Mouse (Mus musculus): ENCODE measurements around the gene Nol6.

The Nol6 gene

DNA sequence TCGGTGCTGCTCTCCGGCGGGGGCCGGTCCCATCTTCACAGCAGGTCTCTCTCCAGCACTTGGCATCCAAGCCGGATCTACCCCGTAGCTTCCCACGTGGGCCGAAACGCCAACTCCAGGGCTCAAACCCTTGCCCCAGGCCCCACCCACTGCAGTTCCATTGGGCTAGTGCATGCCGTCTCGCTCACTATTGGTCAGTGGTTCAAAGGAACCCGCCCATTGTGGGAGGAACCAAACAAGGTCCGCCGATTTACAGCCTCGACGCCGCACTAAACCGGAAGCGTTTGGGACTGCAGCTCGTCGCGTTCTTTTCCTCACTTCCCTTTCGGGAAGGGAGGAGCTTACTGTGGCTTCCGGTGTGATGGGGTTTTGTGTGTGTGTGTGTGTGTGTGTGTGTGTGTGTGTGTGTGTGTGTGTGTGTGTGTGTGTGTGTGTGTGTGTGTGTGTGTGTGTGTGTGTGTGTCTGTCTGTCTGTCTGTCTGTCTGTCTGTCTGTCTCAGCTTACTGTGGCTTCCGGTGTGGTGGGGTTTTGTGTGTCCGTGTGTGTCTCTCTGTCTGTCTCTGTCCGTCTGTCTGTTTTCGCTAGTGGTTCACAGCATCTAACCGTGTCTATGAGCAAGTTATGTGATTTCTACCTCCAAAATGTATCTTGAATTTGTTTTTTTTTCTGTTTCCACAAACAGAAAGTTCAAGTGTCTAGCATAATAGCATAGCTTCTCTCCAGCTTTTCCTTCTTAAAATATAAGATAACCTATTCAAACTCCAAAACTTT is at the start of gene Nol6:
Nol6 (minus strand) TSS at position 276 of the 772 bp plus-strand sequence.
- DNase-seq (ENCODE audit: low spot score in 2 of 2): peak; percentile 95 to 97

DNA sequence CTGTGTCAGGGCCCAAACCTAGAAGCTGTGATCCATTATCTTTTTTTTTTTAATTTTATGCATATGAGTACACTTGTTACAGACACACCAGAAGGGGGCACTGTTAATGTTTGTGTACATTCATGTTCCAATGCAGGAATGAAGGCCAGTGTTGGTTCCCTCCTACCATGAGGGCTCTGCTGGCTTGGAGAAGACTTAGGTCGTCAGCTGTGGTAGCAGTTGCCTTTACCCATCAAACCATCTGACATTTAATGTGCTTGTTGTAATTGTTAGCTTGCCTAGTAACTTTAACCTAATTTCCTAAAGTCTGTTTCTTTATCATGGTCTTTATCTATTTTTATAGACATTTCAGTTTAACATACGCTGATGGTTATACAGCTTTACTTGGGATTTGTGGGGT is 46.7 kb upstream of the Nol6 start:
- DNase-seq (ENCODE audit: low spot score in 2 of 2): no peak

DNA sequence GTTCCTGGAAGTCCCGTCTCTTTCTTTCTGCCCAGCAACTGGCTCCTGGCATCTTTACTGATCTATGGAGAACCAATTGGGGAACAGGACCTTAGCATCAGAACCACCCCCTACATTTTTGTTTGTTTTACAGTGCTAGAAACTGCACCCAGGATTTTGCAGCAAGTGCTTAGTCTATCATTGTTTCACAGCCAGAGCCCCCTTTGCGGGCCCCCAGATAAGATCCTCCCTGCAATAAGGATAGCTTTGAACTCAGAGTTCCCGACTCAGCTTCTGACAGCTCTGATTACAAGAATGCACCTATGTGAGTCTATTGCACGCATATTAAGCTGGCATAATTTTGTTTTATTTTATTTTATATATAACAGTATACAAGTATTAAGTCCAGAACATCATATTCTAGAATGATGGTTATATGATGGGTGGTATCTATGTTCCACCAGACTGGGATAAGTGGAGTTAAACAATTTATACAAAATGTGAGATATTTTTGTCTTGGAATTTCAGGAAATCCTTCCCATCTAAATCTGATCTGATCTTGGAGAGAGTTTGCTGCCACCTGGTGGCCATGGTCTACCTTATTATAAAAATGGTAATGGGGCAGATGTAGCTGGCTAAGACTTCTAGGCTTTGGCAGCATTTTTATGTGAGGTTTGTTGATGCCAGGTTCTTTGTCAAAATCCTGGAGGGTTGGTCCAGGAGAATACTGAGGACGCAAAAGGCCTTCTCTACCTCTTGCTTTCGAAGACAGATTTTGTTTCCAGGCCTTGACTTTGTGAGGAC is 41.6 kb upstream of the Nol6 start:
- peak; percentile 7 to 67 for DNase-seq (ENCODE audit: low spot score in 2 of 2)

DNA sequence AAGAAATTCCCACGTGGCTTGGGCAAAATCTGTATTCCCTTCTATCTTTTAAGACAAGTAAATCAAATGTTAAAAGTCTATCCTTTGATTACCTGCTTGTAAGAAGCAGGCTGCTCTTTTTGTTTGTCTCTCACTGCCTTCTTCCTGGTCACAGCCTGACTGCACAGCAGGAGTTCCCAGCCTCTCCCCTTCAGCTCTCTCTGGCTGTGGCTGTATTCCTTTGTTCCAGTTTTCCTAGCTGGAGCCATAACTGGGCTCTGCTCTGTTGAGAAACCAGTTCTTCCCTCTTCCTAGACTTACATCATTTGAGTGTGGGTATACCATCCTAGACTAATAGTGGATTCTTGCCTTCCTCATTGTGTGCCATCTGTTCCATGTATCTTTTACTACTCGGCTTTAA is 40.7 kb upstream of the Nol6 start:
- DNase-seq (ENCODE audit: low spot score in 2 of 2): no peak

GRCm38 (mm10) chr4:41161232-41161631 is 37.0 kb upstream of the Nol6 start:
- no peak for DNase-seq (ENCODE audit: low spot score in 2 of 2)

- DNase-seq (ENCODE audit: low spot score in 2 of 2): no peak
These were observed 34.0 kb upstream of the Nol6 start for GRCm38 (mm10) chr4:41158251-41158650.

DNA sequence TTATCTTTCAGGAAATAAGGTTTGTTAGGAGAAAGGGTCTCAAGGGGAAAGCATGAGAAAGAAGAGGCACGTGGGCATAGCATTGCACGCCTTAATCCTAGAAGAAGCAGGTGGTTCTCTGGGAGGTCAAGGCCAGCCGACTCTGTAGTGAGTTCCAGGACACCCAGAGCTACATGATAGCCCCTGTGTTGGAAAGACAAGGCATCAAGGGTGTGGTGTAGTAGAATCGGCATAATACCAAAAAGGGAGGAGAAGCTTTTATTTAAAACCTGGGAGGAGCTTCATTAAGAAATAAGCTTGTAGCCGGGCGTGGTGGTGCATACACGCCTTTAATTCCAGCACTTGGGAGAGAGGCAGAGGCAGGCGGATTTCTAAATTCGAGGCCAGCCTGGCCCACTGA is 32.7 kb upstream of the Nol6 start:
- no peak for DNase-seq (ENCODE audit: low spot score in 2 of 2)

- no peak for DNase-seq (ENCODE audit: low spot score in 2 of 2)
These were observed 28.9 kb upstream of the Nol6 start for GRCm38 (mm10) chr4:41153146-41153545.

GRCm38 (mm10) chr4:41151186-41151585 is 26.9 kb upstream of the Nol6 start:
- DNase-seq (ENCODE audit: low spot score in 2 of 2): no peak

DNA sequence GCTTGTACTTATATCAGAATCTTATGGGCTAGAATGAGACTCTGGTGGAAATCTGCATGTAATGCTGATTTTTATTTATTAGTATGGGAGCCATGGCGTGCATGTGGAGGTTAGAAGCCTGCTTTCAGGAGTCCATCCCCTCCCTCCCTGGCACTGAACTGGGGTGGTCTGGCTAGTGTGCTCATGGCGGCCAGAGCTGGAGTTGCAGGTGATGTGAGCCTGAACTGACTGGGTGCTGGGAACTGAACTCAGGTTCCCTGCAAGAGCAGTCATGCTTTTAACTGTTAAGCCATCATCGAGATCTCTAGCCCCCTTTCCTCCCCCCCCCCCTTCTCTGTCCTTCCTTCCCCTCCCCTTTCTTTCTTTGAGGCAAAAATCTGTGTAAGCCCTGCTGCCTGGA is 25.6 kb upstream of the Nol6 start:
- no peak for DNase-seq (ENCODE audit: low spot score in 2 of 2)

- DNase-seq (ENCODE audit: low spot score in 2 of 2): no peak
These were observed 18.3 kb upstream of the Nol6 start for GRCm38 (mm10) chr4:41142601-41143000.

DNA sequence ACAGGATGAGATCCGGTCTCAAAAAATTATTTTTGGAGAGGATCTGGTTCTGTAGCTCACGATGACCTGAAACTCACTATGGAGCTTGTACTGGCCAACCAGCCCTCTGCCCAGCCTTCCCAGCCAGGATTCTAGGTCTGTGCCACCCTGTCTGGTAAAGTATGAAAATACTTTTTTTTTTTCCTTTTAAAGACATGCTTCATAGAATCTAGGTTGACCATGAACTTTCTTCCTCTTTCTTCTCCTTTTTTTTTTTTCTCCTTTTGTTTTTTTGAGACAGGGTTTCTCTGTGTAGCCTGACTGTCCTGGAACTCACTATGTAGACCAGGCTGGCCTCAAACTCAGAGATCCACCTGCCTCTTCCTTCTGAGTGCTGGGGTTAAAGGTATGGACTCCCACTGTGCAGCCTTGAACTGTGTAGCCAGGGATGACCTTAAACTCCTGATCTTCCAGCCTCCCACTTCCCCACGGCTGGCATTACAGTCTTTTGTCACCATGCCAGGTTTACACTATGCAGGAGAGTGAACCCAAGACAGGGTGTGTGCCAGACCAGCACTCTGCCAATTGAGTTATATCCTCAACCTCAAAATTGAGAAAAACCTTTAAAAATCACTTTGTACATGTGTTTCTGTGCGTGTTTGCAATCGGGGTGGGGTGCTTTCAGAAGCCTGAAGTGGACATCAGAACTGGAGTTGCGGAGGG is 16.1 kb upstream of the Nol6 start:
- DNase-seq (ENCODE audit: low spot score in 2 of 2): no peak

DNA sequence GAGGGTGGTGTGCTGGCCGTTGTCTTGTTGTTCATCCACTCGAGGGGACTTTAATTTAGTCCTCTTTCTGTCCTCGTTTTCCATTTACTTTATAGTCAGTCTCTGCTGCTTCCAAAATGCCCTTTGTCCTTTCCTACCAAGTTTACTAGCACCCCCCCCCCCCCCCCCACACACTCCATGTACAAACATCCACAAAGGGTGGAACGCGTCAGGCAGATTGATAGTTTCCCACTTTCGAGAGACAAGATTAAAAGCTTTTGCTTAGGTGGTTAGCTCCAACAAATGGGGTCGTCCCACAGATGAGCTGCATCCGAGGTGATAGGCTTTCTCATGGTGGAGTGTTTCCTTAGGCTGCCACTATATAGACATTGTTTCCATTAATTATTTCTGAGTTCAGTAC is 12.6 kb upstream of the Nol6 start:
- DNase-seq (ENCODE audit: low spot score in 2 of 2): no peak

GRCm38 (mm10) chr4:41136454-41136805 is 12.2 kb upstream of the Nol6 start:
- no peak for DNase-seq (ENCODE audit: low spot score in 2 of 2)

GRCm38 (mm10) chr4:41135711-41136453 is 11.6 kb upstream of the Nol6 start, which contains the start of gene Ube2r2:
Ube2r2 (plus strand) TSS chr4:41135743.
- peak; percentile 51 to 61 for DNase-seq (ENCODE audit: low spot score in 2 of 2)

- peak; percentile 81 to 88 for DNase-seq (ENCODE audit: low spot score in 2 of 2)
These were observed 10.9 kb upstream of the Nol6 start for GRCm38 (mm10) chr4:41134935-41135710.

DNA sequence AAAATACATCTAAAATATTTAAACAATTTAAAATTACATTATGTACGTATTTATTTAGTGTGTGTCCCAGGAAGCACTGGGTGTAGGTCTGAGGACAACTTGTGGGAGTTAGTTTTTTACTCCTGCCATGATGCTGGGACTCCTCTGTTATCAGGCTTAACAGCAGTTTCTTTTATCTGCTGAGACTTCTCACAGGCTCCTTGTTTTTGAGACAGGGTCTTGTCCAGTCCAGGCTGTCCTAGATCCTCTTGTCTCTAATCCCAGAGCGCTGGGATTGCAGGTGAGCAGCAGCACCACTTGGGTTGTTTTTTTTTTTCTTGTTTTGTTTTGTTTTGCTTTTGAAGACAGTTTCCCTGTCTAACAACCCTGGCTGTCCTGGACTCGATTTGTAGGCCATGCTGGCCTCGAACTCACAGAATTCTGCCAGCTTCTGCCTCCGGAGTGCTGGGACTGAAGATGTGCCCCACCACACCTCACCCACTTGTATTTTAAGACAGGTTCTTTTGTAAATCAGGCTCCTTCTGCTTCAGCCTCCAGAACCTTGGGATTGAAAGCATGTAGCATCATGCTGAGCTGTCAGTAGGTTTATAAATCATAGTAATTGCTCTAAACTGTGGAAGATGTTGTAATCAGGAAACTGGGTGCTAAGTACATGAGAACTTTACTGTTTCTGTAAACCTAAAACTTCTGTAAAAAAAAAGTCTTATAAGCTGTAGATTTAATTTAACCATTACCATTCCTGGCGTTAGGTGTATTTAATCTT is 9.5 kb upstream of the Nol6 start:
- no peak for DNase-seq (ENCODE audit: low spot score in 2 of 2)

DNA sequence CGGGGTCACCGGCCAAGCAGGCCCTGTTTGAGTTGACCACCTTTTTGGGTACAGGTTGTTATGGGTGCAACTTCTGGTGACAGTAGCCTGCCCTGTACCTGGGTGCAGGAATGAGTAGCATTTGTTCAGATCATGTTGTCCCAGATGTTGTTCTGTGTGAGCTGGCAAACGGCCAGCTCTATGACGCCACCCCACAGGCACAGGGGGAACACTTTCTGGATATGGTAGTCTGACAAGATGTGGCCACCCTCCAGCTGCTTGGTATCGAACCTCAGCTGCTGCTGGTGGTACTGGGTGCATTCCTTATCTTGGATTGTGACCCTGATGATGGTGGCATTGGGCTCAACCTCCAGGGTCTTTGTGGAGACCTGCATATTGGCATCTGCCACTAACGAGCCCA is 8.2 kb upstream of the Nol6 start:
- DNase-seq (ENCODE audit: low spot score in 2 of 2): no peak

GRCm38 (mm10) chr4:41129836-41130235 is 5.6 kb upstream of the Nol6 start:
- DNase-seq (ENCODE audit: low spot score in 2 of 2): no peak

GRCm38 (mm10) chr4:41129406-41129805 is 5.2 kb upstream of the Nol6 start:
- DNase-seq (ENCODE audit: low spot score in 2 of 2): peak; percentile 44 to 72

All from thymus, postnatal 10 days (tissue).